Mouse (Mus musculus) lung, postnatal 10 days (tissue): Measurements from ENCODE around the gene Trak1.

Source experiments
- DNase-seq: peaks from one replicate; pipeline ENCODE4 v3.0.0; 2021

The Trak1 gene

DNA sequence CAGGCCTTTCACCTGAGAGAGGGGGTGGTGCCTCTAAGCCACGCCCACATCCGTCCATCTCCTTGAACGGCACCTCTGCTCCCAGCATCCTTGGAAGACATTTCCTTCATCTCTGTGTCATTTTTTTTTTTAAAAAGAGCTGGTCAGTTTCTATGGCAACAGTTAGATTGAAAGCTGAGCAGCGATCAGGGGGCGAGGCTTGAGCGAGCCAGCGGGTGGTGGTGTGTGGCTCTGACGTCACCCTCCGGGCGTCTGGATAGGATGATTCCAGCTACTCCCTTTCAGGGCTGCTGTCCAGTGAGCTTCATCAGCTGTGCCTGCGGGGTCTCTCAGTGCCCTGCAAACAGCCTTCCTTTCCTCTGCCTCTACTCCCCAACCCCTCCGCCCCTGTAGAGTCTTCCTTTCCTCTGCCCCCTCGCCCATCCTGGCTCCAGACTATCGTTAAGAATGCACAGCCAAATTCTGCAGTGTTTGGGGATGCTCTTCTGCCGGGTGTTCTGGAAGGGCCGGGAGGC, 105.9 kb downstream of the Trak1 start:
- peak; percentile 87 for DNase-seq

GRCm38 (mm10) chr9:121403699-121404098, 106.4 kb downstream of the Trak1 start:
- no peak for DNase-seq

- DNase-seq = no peak
Observed at GRCm38 (mm10) chr9:121405088-121405681, 107.9 kb downstream of the Trak1 start.

- no peak for DNase-seq
Observed at GRCm38 (mm10) chr9:121405792-121406191, 108.5 kb downstream of the Trak1 start.

DNA sequence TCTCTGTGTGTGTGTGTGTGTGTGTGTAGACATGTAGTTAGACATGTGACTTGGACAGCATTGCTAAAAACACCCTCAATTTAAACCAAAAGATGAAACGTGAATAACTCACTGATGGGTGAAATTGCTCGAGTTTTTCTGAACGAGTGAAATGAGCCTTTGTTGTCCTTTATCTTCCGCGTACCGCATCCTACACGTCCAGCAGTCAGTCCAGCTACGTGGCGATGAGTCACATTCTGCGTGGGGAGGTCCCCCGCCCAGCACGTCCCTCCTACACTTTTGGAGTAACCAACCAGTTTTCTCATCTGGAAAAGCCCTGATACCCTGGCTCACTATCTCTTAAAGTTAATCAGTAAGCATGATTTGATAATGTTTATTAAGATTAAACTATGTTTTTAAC, 116.9 kb downstream of the Trak1 start:
- no peak for DNase-seq

GRCm38 (mm10) chr9:121415626-121416241, 118.4 kb downstream of the Trak1 start:
- peak; percentile 74 for DNase-seq

DNA sequence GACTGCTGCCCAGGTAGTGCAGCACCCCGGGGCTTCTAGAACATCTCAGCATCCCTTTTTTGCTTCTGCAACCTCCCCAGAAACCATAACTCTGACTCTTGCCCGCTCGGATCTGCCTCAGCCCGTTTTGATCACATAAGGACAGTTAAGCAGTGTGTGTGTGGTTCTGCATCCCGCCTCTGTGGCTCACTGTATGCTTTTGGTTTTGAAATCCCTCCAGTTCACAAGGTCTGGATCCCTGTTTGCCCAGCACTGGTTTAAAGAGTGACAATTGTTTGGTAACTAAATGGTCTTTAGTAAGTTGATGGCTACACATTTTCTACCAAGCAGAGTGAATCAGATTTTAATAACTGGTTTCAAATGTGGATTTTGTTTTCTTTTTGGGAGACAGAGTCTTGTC, 119.2 kb downstream of the Trak1 start:
- DNase-seq = no peak

- no peak for DNase-seq
Observed at GRCm38 (mm10) chr9:121416872-121417637, 119.8 kb downstream of the Trak1 start.

DNA sequence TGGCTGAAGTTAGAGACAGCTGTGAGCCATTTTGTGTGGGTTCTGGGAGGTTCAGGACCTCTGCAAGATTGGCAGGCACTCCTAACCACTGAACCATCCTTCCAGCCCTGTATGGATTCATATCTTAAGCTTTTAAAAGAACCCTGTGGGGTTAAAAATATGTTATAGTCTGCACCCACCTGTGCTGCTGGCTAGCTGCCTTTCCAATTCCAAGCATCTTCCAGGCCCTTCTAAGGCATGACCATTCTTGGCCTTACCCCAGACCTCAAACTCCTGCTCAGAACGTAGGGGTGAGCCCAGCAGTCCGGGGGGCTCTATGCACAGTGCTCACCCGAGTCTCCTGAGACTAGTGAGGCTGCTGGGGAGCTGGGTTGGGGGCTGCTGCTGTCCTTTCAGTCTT, 121.7 kb downstream of the Trak1 start:
- no peak for DNase-seq

GRCm38 (mm10) chr9:121419573-121419972, 122.3 kb downstream of the Trak1 start:
- no peak for DNase-seq

GRCm38 (mm10) chr9:121420817-121421216, 123.5 kb downstream of the Trak1 start:
- DNase-seq = no peak

- DNase-seq = peak; percentile 78
Observed at GRCm38 (mm10) chr9:121422402-121422801, 125.1 kb downstream of the Trak1 start.

DNA sequence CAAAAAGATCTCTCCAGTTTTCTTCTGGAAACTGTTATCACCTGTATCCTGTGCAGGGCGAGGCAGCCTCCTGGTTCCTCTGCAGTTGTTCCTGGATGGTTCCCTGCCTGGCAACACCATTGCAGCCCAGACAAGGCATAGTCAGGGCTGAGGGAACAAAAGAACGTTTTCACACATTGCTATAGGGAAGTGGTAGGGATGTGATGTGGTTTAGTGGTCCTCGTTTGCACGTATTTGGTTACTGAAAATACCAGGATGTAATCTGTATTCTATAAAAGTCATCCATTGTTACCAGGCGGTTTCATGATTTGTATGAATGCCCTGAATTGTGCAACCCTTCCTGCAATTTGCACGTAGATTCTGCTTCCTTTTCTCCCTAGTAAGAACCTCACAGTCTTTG, 126.3 kb downstream of the Trak1 start:
- no peak for DNase-seq

- no peak for DNase-seq
Observed at GRCm38 (mm10) chr9:121424281-121425164, 127.2 kb downstream of the Trak1 start.

- no peak for DNase-seq
Observed at GRCm38 (mm10) chr9:121426451-121426850, 129.1 kb downstream of the Trak1 start.

GRCm38 (mm10) chr9:121426902-121427301, 129.6 kb downstream of the Trak1 start:
- DNase-seq = no peak

DNA sequence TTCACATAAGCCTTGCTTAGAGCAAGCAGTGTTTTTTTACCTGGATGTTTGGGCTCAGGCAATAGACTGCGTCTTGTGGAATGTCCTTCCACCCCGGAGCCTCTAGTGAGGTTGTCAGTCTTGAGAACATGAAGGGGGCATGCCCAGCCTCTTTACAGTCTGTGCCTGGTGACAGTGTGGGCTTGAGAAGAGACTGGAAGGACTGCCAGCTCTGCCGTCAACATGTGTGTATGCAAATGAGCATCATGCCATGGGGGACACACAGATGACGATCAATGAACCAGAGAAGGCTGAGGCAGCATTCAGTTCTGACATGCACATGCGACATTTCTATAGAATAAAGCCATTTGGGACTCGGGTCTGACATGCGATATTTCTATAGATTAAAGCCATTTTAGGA, 132.3 kb downstream of the Trak1 start:
- DNase-seq = no peak

DNA sequence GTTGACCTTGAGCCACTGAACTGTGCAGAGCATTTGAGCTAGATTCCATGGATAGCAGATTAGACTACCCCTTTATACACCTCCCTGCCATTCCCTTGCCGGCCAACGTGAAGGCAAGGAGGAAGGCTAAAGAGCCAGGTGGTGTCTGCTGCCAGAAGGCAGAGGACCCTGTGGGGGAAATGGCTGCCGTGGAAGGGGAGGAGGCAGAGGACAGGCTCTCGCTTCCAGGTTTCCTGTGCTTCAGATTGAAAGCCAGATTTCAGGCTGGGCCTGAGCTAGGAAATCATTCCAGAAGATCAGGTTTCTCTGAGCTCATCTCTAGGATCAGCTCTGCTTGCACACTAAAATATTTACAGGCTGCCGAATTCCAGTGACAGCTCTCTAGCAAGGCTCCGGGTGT, 133.1 kb downstream of the Trak1 start:
- no peak for DNase-seq

- DNase-seq = no peak
Observed at GRCm38 (mm10) chr9:121433745-121434528, 136.6 kb downstream of the Trak1 start.

DNA sequence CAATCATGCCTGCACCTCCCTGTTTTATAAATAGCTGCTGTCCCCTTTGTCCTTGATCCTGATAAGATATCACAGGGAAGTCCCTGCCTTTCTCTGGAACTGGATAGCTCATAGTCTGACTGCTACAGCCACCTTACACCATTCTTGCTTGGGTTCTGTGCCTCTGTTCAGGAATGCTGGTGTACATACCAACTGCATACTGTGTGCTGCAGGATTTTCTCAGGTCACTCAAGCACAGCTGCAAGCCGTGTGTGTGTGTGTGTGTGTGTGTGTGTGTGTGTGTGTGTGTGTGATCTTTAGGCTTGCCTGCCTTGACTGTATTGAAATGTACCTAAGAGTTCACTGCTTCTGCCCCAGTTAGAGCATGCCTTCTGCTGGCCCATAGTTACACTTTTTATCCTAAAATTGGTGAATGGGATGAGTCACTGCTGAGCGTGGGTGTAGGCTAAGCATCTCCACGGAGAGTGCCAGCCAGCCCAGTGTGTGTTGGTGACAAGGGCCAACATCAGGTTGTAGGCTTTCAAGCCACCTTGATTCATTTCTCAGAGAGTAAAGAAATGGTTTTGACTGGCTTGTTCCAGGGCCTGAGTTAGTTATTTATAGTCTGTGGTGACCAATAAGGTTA, 138.1 kb downstream of the Trak1 start:
- no peak for DNase-seq

DNA sequence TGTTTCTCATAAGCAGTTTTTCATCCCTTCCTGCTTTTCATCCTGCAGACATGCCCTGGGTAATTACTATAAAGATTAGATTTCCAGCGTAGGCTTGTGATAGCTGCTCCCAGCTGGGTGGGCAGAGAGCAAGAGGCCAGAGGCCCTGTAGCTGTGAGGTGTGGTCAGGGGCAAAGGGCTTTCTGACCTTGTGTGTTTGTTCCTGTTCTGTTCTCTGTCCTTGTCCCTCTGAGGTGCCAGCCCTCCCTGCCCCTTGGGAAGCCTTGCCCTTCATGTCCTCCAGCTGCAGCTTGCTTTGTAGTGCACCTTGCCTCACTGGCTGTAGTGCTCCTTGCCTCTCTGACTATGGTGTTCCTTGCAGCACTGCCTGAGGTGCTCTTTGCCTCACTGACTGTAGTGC, 139.2 kb downstream of the Trak1 start:
- no peak for DNase-seq

DNA sequence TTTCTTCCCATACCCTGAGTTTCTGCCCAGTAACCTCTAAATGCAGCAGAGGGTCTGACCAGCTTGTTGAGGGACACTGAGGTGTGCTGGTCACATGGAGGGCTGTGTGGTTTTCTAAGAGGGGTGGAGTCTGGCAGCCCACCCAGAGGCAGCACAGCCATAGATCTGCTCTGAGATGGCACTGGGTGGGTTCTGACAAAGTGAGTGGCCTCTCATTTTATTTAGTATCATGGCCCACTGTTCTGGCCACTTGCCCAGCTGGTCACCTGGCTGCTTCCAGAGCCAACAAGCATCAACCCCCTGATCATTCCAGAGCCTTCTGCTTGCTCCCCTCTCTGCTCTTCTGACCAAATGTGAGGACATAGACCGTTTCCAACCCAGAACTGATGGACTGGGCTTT, 144.8 kb downstream of the Trak1 start:
- no peak for DNase-seq
